Mouse (Mus musculus): Measurements from ENCODE around the gene Mapkapk3. TPM values are rescaled to one million over a fixed set of nuclear protein-coding genes. Genes with fewer than 3 reads are reported as not detected.

The Mapkapk3 gene
- total and polyA plus RNA-seq, 3 experiments = 29.9 to 39.8 (median 30.1) TPM

- peaks cover 2% of the 10 kb centered on the region; the same call in 1 of the 2 replicates for H3K79me2 ChIP-seq (replicated peaks; ENCODE audit: control insufficient read depth, extremely low read depth, insufficient read depth, poor library complexity, severe bottlenecking)
- H3K27ac ChIP-seq (ENCODE audit: insufficient read depth, low read depth) = no peak overlapping the region
- in situ Hi-C loops (cut with MboI; ENCODE audit: low pct_ligation_motif_present, low pct_unique_long_range_greater_than_20kb, low sequenced_read_pairs) = no loop called here
- peaks cover 16 to 25% of the 10 kb centered on the region in 2 experiments for H3K36me3 ChIP-seq (replicated peaks in 1 of 2; ENCODE audit: control insufficient read depth in 1 of 2, insufficient read depth in 1 of 2, low read length in 1 of 2)
- H3K9ac ChIP-seq (ENCODE audit: insufficient read depth, low read depth) = no peak overlapping the region
- H3K4me1 ChIP-seq (ENCODE audit: control insufficient read depth in 1 of 2, insufficient read depth in 2 of 2) = peaks cover 53% of the 10 kb centered on the region in 2 experiments
- no peak for DNase-seq (ENCODE audit: extremely low read depth)
- H3K4me2 ChIP-seq (ENCODE audit: insufficient read depth, low read depth, poor library complexity, severe bottlenecking) = no peak overlapping the region
- no peak overlapping the region for H3K4me3 ChIP-seq (replicated peaks in 1 of 3; ENCODE audit: low read depth in 2 of 3, low read length in 2 of 3, poor library complexity in 1 of 3)
- no peaks in the 10 kb centered on the region for H3K27me3 ChIP-seq (replicated peaks)
- dilution Hi-C loops (cut with MboI; ENCODE audit: extremely low pct_ligation_motif_present, extremely low pct_unique_long_range_greater_than_20kb, low sequenced_read_pairs) = no loop called here
- H3K9me3 ChIP-seq (replicated peaks; ENCODE audit: low read length) = no peaks in the 10 kb centered on the region
- TF ChIP-seq MEF2A (IDR thresholded peaks at IDR 0.05; ENCODE audit: borderline replicate concordance, low read depth, low read length) (no peak), KAT2A (IDR thresholded peaks at IDR 0.05; ENCODE audit: insufficient replicate concordance, low read length) (no peak), CHD1 (IDR thresholded peaks at IDR 0.05; ENCODE audit: low read depth, low read length) (no peak), ETS1 (conservative IDR thresholded peaks at IDR 0.05; ENCODE audit: low read depth, low read length) (no peak), ZKSCAN1 (IDR thresholded peaks at IDR 0.05; ENCODE audit: borderline replicate concordance, low read depth, low read length) (no peak)
Measured at GRCm38 (mm10) chr9:107302592-107302991, 12.9 kb upstream of the Mapkapk3 start.

- Histone ChIP-seq H3K79me2 (replicated peaks; ENCODE audit: control insufficient read depth, extremely low read depth, insufficient read depth, poor library complexity, severe bottlenecking) (peaks cover 5% of the 10 kb centered on the region), H3K4me2 (ENCODE audit: insufficient read depth, low read depth, poor library complexity, severe bottlenecking) (no peak overlapping the region), H3K9ac (ENCODE audit: insufficient read depth, low read depth) (no peak overlapping the region), H3K9me3 (replicated peaks; ENCODE audit: low read length) (no peaks in the 10 kb centered on the region), H3K36me3 (replicated peaks in 1 of 2; ENCODE audit: control insufficient read depth in 1 of 2, insufficient read depth in 1 of 2, low read length in 1 of 2) (peaks cover 16 to 25% of the 10 kb centered on the region in 2 experiments), H3K27me3 (replicated peaks) (no peaks in the 10 kb centered on the region), H3K4me1 (ENCODE audit: control insufficient read depth in 1 of 2, insufficient read depth in 2 of 2) (peaks cover 48 to 51% of the 10 kb centered on the region in 2 experiments), H3K4me3 (replicated peaks in 1 of 3; ENCODE audit: low read depth in 2 of 3, low read length in 2 of 3, poor library complexity in 1 of 3) (no peak overlapping the region), H3K27ac (ENCODE audit: insufficient read depth, low read depth) (no peak overlapping the region)
- in situ Hi-C loops (cut with MboI; ENCODE audit: low pct_ligation_motif_present, low pct_unique_long_range_greater_than_20kb, low sequenced_read_pairs) (no loop called here), dilution Hi-C loops (cut with MboI; ENCODE audit: extremely low pct_ligation_motif_present, extremely low pct_unique_long_range_greater_than_20kb, low sequenced_read_pairs) (no loop called here)
- no peak for TF ChIP-seq MAFK (IDR thresholded peaks at IDR 0.05; ENCODE audit: insufficient replicate concordance, low read length)
- TF ChIP-seq CHD2 (IDR thresholded peaks at IDR 0.05; ENCODE audit: low read length) = no peak
- DNase-seq (ENCODE audit: extremely low read depth) = no peak
Measured at GRCm38 (mm10) chr9:107301554-107302331, 12.1 kb upstream of the Mapkapk3 start.

- DNase-seq (ENCODE audit: extremely low read depth) = no peak
- Histone ChIP-seq H3K79me2 (replicated peaks; ENCODE audit: control insufficient read depth, extremely low read depth, insufficient read depth, poor library complexity, severe bottlenecking) (peaks cover 5% of the 10 kb centered on the region), H3K9me3 (replicated peaks; ENCODE audit: low read length) (no peaks in the 10 kb centered on the region), H3K4me2 (ENCODE audit: insufficient read depth, low read depth, poor library complexity, severe bottlenecking) (no peak overlapping the region), H3K36me3 (replicated peaks in 1 of 2; ENCODE audit: control insufficient read depth in 1 of 2, insufficient read depth in 1 of 2, low read length in 1 of 2) (peaks cover 16 to 25% of the 10 kb centered on the region in 2 experiments), H3K4me1 (ENCODE audit: control insufficient read depth in 1 of 2, insufficient read depth in 2 of 2) (peaks cover 40 to 44% of the 10 kb centered on the region in 2 experiments), H3K9ac (ENCODE audit: insufficient read depth, low read depth) (no peak overlapping the region), H3K27me3 (replicated peaks) (no peaks in the 10 kb centered on the region), H3K27ac (ENCODE audit: insufficient read depth, low read depth) (no peak overlapping the region), H3K4me3 (replicated peaks in 1 of 3; ENCODE audit: low read depth in 2 of 3, low read length in 2 of 3, poor library complexity in 1 of 3) (no peak overlapping the region)
- TF ChIP-seq JUND (conservative IDR thresholded peaks at IDR 0.05; ENCODE audit: low read depth, low read length) = no peak
- dilution Hi-C loops (cut with MboI; ENCODE audit: extremely low pct_ligation_motif_present, extremely low pct_unique_long_range_greater_than_20kb, low sequenced_read_pairs) = no loop called here
- in situ Hi-C loops (cut with MboI; ENCODE audit: low pct_ligation_motif_present, low pct_unique_long_range_greater_than_20kb, low sequenced_read_pairs) = no loop called here
Measured at GRCm38 (mm10) chr9:107300224-107300973, 10.7 kb upstream of the Mapkapk3 start.
